Mouse (Mus musculus) thymus, postnatal 0 days (tissue): Measurements from ENCODE around the gene Spata32. TPM values are rescaled to one million over a fixed set of nuclear protein-coding genes. Genes with fewer than 3 reads are reported as not detected.

ENCODE experiments used
- DNase-seq: peaks from one replicate; pipeline ENCODE4 v3.0.0-alpha.2; 2015; ENCODE audit warnings: low spot score
- polyA plus RNA-seq: library from polyadenylated mRNA; unstranded; fragments of >200 nt; fragmentation: Nextera tagmentation; extraction: Ambion mirVana; gene quantifications from 2 replicates; pipeline ENCODE4 v1.2.1, GENCODE M21; 2015

Spata32 gene
- polyA plus RNA-seq, 1 experiment from 2014 or later, result not detected

DNA sequence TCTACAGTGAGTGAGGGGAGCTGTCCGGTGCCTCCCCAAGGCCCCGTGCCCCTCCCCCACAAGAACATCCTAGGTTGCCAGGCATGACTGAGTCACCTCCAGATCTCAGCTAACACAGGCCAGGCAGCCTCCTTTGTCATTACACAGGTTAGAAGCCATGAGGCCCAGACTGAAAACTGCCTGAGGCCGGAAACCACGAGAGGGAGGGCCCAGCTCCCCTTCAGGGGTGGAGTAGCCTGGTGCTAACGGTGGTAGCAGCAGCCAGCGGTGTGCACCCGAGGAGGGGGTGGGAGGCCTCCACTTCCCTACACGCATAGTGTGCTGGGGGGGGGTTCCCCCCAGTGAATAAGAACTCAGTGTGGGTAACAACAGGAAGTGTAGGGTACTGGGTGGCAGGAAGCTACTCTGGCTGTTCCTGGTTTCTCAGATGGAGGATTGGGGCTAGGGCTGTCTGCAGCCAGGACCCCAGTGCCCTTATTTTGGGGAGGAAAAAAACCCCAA lies 43.3 kb downstream of the Spata32 start:
- peak; percentile 97 for DNase-seq

DNA sequence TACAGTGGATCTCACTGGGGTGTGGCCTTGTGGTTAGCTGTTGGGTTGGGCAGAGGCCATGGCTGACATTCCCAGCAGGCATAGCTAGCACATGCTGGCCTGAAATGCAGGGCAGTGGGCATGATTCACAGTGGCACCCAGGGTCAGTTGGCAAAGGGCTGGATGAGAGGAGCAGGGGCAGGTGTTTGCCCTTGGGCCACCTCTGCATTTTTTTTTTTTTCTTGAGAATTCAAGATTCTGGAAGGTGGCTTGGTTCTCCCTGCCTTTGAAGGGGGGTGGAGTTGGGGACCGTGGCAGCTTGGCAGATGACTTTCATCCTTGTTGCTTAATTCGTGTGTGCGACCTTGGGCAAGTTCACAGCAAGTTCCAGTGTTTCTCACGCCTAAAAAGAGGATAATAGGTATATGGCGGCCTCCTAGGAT lies 43.8 kb downstream of the Spata32 start:
- DNase-seq, result no peak

GRCm38 (mm10) chr11:103173771-103174344 lies 44.4 kb downstream of the Spata32 start:
- no peak for DNase-seq

DNA sequence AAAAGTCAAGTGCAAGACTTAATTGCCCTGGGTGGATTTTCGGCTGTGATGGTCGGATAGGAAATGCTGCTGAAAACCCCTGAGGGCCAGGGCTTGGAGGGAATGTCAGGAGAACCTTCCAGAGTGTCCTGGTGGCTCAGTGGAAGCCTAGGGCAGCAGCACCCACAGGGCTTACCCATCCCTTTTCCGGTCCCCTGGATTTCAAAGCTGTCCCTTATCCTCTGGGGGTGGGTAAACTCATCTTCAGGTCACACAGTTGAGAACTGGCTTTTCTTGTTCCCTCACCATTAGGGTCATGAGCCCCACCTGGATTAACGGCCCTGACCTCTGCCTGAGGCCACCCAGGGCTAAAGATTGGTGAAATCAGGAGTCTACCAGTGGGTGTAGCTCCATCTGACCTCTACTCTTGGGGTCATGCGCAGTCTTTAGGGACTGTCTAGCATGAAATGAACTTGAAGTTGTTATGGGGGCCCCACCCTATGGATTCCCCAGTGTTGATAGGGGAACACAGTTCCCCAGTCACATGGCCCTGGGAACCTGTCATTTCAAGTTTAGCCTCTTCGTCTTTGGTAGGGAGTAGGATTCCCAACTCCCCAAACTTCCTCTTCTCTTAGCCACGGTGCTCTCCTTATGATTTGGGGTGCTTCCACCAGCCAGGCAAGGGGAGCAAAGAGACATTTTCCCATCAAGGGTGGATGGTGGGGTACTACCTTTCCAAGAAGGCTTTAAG lies 45.0 kb downstream of the Spata32 start:
- no peak for DNase-seq

DNA sequence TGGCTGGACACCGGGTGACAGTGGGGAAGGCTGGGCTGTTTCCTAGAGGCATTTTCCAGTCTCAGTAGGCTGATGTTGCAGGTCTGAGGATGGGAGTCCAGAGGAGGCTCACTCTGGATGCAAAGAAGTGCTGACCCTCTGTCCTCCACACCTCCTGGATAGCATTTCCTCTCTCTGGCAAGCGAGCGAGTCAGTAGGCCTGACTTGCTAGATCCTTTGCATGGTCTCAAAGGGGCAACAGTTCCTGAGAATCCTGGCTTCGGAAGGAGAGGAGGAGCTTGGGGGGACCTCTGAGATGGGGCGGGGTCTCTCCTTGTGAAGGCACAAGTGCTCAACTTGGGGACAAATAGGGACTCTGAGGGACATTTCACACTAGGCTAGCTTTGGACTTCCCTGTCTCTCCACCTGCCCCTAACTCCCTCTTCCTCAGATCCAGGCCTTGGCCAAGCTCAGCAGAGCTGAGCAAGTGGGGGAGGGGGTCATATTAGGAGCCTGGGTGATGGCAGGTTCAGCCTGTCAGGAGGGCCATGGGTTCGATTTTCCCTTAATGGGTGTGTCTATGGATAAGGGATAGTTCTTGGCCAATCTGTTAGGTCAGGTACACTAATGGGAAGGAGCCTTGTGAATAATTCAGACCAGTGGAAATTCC lies 45.7 kb downstream of the Spata32 start:
- DNase-seq, result no peak

DNA sequence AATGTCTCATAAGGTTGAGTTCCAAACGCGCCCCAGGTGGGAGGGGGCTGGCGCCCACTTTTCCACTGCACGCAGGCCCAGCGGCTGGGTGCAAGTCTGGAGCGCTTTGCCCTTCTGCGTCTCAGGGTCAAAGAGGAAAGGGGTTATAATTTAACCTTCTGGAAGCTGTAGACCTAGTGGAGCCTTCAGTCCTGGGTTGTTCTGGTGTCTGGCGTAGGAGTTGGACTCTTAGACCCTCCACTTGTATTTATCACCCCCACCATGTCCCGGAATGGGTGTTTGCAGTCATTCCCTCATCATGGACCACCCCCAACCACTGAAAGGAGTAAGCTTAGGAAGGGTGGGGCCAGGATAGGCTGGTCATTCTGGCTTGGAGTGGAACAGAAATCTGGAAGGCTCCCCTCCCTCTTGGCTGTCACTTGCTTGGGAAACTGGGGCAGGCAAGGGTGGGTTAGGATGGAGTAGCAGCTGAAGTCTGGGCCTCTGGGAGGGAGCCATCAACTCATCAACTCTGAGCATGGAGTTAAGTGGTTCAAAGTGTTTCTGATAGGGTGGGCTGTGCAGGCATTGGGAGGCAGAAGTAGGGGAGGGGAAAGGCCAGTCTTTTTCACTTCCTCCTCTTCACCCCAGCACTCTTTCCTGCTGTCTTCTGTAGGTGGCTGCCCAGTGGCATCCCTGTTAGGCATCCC lies 46.4 kb downstream of the Spata32 start:
- DNase-seq, result no peak

- no peak for DNase-seq
Measured at GRCm38 (mm10) chr11:103171286-103171620, 47.0 kb downstream of the Spata32 start.

DNA sequence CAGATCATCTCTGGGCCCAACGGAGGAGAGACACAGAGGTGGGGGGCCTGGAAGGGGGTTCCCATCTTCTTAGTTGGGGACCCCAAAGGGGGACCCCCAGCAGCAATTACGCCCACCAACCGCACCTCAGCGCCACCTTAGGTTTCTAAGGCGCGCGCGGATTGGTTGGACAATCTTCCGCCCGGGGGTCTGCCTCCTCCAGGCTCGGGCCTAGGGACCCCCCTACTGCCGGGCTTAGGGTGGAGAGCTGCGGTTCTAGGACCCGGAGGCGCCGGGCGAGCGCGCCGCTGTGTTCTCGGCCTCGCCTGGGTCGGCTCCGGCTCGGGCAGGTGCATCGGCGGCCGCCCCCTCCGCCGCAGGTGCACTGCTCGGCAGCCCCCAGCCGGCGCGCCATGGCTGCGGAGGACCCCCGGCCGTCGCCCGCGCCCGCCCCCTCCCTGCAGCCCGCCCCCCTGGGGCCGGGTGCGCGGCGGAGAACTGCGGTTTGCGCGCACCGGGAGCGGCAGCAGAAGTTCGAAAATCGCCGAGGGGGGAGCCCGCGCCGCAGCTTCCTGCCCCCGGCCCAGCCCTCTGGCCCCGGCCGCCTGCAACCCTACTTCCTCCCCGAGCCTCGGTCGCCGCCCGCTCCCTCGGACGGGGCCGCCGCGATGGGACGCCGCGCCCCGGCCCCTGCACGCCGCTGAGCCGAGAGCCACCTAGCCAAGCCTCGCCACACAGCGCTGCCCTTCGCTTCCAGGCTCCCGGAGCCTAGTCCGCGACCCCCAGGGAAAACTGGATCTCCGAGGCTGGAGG lies 47.5 kb downstream of the Spata32 start, which contains the start of gene Fmnl1:
Fmnl1 (plus strand) TSS at position 614 of the 792 bp plus-strand sequence.
- peak; percentile 84 for DNase-seq

- DNase-seq, result peak; percentile 70
Measured at GRCm38 (mm10) chr11:103170111-103170493, 48.1 kb downstream of the Spata32 start.

DNA sequence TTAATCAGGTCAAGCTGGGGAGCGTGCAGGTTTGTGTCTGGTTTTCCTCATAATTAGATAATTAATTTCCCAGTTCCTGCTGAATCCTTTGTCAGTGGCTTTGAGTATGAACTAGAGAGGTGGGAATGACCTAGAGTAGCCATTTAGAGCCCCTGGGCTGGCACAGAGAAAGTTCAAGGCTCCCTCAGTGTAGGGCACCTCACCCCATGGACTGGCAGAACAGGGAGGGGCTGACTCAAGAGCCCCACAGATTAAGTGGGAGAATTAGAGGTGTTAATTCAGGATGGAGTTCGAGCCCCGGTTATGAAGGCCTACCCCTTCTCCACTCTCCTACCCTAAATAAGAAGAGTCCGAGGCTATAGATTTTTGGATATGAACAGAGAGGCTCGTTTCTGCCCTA lies 48.6 kb downstream of the Spata32 start:
- no peak for DNase-seq

- DNase-seq, result peak; percentile 77
Measured at GRCm38 (mm10) chr11:103168690-103169390, 49.4 kb downstream of the Spata32 start.

- peak; percentile 38 for DNase-seq
Measured at GRCm38 (mm10) chr11:103164391-103164790, 53.8 kb downstream of the Spata32 start.

DNA sequence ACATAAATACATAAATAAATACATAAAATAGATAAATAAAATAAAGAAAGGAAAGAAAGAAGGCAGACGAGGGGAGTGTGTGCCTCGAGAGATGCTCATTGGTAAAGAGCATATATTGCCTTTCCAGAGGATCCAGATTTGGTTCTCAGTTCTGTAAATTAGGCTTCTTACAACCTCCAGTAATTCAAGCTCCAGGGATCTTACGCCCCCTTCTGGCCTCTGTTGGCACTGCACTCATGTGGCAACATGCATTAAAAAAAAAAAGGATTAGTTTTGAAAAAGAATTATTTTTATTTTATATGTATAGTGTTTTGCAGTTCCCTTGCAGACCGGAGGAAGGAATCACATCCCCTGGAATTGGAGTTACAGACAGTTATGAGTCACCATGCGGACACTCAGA lies 56.1 kb downstream of the Spata32 start:
- DNase-seq, result peak; percentile 53

DNA sequence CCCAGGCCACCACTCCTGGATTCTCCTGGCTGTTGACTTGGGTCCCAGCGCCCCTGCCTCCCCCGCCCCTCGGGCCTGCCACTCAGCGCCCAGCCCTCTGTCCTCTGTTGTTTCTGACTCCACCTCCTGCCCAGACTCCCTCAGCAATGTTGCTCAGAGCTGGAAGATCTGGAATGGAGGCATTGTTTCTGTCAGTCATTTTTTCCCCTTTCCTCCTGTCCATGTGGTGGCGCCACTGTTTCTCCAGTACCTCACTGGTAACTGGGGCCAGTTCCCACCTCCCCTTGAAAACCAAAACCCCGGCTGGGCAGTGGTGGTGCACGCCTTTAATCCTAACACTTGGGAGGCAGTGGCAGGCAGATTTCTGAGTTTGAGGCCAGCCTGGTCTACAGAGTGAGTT lies 56.8 kb downstream of the Spata32 start:
- DNase-seq, result no peak

GRCm38 (mm10) chr11:103160738-103161137 lies 57.5 kb downstream of the Spata32 start:
- DNase-seq, result no peak

DNA sequence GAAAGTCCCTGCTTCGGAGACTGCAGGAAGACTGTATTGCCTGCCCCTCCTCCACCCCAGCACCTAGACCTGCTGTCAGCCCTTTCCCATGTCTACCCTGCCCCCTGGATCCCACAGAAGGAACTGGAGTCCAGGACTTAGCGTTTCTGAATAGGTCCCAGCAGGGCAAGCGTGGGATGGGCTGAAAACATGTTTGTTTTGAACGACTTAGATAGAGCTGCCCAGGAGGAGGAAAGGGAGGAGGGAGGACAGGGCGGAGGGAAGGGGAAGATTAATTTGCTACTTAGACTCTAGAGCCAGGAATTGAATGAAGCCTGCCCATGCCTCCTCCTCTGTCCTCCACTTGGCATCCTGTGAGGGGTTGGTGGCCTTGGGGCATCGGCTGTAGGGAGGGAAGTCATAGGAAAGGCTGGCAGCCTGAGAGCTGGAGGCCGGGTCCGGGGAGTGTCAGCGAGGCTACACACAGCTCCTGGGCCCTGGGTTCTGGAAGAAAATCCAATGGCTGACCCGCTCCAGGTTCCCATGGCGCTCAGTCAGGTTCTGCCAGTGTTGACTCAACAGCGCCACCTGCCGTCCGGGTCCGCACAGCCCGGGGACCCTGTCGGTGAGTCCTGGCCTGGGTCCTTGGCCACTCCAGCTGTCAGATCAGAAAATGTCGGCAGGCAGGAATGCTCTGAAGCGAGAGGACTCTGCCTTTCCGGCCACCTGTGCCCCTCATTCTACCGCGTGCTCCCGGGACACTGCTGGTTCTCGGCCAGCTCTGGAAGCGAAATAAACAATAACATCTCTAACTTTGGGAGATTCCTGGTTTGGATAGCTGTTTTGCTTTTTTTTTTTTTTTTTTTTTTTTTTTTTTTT lies 59.4 kb downstream of the Spata32 start:
- peak; percentile 92 for DNase-seq
